Mouse (Mus musculus) heart, adult 9 months (tissue): ENCODE data around the gene Mmp17.
A peak's percentile ranks its signal among the peaks of the same experiment; 100 is the strongest.
"Not testable (repeated sequence)": the region's sequence is repeated elsewhere in the genome, so short reads cannot be mapped to it uniquely, and the experiment has no call there.

ENCODE experiments used
- DNase-seq, 2 experiments: peaks; one replicate each; pipeline ENCODE4 v3.0.0; 2022; ENCODE audit warnings: low spot score in 2 of 2

Mmp17 gene

DNA sequence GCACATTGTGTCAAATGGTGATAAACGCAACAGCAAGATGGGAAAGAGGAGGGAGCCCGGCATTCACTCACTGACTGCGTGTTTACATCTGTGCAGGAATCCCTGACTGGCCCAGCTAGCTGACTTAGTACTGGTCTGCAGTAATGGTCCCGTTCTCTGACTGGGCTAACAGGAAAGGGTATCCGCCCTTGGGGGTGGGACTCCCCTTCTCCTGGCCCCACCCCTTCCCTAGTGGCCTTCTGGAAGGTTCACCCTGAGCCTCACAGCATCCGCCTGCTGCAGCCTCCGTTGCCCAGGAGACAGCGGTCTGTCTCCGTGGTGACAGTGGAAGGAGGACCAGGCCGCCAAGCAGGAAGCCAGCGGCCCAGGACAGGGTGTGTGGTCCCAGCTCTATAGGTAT, 6.9 kb downstream of the Mmp17 start:
- no peak for DNase-seq

DNA sequence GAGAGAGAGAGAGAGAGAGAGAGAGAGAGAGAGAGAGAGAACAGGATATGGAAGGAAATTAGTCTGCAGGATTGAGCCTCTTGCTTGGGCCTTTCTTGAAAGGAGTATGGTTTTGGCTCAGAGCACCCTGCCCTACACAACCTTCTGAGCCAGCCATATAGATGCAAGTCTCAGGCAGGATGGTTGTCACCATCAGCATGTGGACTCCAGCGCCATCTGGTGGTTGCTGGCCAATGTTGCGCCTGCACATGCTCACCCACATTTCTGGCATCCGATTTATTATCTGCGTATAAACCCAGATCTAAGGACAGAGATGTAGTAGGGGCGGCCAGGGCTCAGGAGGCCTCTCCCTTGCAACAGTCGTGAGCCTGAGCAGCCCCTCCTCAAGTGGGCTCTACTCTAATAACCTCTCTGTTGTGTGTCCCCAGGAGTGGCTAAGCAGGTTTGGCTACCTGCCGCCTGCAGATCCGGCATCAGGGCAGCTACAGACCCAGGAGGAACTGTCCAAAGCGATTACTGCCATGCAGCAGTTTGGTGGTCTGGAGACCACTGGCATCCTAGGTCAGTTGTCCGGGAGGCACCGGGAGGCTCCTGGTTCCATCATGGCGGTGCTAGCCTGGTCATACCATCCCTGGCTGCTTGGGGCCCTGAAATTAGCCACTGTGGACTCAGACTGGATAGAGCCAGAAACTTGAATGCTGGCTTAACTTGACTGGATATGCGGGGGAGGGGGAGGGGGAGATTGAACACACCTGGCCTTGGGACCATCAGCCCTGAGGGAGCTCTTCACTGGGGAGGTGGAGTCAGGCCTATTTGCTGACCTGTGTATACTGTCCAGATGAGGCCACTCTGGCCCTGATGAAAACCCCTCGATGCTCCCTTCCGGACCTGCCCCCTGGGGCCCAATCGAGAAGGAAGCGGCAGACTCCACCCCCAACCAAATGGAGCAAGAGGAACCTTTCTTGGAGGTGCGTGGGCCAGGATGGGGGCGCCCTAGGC, 10.4 kb downstream of the Mmp17 start:
- peak; percentile 36 to 67 for DNase-seq

DNA sequence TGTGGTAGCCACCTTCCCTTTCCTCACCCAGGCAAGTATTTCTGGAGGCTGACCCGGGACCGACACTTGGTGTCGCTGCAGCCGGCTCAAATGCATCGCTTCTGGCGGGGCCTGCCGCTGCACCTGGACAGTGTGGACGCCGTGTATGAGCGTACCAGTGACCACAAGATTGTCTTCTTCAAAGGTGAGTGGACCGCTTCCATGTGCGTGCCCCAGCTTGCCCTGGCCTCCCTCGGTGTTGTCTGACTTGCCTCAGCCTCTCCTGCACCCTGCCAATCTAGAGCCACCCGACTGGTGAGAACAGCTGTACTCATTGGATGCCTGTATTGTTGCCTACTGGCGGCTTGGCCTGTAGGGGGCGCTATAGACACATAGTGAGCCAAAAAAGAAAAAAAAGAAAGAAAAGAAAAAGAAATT, 18.1 kb downstream of the Mmp17 start:
- DNase-seq, result no peak

DNA sequence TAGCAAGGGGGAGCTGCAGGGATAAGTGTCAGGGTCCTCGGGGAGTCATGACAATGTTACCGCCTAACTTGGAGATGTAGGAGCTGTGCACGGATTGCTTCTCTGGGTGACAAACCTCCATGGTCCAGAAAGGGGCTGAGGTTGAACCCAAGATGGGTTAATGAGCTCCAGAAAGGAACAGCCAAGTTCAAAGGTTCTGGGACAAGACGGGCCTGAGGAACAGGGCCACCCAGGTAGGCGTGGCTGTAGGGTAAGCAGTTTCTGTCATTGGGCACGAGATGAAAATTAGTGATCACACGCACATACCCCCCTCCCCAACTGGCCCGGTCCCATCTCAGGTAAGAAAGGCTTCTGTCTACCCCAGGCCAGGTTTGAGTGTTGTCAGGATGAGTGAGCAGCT, 23.5 kb downstream of the Mmp17 start:
- no peak for DNase-seq

- DNase-seq, result peak in 1 of 2 experiments; percentile 49
Observed at GRCm38 (mm10) chr5:129611060-129611459, 27.1 kb downstream of the Mmp17 start.

DNA sequence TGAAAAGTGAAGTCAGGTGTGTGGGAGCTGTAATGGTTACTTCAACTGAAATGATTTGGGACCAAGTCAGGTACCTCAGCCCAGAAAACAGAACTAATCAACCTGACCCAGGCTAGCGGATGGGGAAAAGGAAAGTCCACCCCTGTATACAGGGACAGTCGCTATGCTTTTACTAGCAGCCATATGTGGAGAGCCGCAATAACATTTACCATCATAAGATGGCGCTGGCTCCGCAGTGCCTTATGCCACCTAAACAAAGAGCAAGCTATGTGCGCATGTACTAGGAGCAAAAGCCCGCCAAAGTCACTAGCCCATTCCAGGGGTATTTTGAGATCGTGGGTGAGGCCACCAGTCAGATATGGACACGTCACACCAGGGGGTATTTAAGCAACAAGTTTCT, 36.6 kb downstream of the Mmp17 start:
- DNase-seq, result not testable (repeated sequence)

DNA sequence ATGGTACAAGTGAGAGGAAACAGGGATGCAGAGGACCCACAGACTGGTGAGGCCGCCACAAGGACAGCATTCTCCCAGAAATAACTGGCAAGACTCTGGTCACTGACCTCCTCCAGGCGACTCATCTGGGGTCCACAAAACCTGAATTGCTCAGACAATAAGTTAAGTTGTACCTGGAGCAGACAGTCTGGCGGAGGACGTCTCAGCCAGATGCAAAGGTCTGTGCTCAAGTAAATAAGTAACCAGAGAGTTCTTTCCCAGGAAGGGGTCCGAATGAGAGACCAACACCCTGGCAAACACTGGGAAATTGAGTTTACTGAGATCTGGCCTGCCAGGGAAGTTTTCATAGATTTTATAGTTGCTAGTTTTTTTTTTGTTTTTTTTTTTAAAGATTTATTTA, 37.4 kb downstream of the Mmp17 start:
- DNase-seq, result no peak

- no peak for DNase-seq
Observed at GRCm38 (mm10) chr5:129626099-129626498, 42.1 kb downstream of the Mmp17 start.

GRCm38 (mm10) chr5:129626586-129626985, 42.6 kb downstream of the Mmp17 start:
- not testable (repeated sequence) for DNase-seq

DNA sequence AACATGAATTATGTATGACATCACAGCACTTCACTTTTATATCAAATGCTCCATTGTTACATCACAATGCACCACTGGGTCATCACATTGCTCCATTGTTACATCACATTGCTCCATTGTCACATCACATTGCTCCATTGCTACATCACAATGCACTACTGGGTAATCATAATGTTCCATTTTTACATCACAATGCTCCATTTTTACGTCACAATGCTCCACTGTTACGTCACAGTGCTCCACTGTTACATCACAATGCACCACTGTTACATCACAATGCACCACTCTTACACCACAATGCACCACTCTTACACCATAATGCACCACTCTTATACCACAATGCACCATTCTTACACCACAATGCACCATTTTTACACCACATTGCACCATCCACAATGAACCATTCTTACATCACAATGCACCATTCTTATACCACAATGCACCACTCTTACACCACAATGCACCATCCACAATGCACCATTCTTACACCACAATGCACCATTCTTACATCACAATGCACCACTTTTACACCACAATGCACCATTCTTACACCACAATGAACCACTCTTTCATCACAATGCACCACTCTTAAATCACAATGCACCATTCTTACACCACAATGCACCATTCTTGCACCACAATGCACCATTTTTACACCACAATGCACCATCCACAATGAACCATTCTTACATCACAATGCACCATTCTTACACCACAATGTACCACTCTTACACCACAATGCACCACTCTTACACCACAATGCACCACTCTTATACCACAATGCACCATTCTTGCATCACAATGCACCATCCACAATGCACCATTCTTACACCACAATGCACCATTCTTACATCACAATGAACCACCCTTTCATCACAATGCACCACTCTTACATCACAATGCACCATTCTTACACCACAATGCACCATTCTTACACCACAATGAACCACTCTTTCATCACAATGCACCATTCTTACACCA, 48.6 kb downstream of the Mmp17 start:
- not testable (repeated sequence) for DNase-seq

DNA sequence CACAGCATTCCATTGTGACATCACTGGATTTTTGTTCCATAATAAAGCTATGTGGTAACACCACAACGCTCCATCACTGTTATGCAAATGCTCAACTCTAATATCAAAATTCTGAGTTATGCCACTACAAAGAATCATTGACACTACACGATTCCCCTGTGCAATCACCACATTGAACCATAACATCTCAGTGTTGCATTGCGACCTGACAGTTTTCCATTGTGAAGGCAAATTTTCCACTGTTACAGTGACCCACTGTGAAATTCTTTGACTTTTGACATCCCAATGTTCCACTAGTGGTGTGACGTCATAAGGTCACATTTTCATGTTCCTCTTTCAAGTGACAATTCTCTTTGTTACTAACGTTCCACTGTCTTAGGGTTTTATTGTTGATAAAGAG, 66.9 kb downstream of the Mmp17 start:
- no peak for DNase-seq

DNA sequence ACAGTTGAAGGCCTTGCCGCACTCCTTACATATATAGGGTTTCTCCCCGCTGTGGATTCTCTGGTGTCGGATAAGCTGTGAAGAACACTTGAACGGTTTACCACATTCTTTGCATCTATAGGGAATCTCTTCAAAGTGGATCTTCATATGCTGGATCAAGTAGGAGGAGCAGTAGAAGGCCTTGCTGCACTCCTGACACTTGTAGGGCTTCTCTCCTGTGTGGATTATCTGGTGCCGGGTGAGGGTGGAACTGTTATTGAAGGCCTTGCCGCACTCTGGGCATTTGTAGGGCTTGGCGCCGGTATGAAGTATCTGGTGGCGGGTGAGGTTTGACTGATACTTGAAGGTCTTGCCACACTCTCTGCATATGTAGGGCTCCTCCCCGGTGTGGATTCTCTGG, 73.0 kb downstream of the Mmp17 start:
- DNase-seq, result no peak

DNA sequence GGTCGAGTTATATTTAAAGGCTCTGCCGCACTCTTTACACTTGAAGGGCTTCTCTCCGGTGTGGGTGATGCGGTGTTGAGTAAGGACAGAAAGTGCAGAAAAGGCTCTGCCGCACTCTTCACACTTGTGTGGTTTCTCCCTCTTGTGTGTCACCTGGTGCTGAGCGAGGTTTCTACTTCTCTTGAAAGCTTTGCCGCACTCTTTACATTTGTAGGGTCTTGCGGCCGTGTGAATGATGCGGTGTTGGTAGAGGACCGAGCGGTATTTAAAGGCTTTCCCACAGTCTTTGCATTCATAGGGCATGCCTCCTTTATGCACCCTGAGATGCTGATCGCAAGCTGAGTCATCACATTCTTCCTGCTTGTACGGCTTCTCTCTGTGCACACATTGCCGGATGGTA, 74.0 kb downstream of the Mmp17 start:
- DNase-seq, result no peak
